Mouse (Mus musculus) spleen, postnatal 14 days (tissue): Measurements from ENCODE around the gene Stom.

Experiments
- DNase-seq, 2 experiments: peaks; one replicate each; pipeline ENCODE4 v3.0.0; 2021 to 2022; ENCODE audit warnings: low spot score in 2 of 2

The Stom gene

DNA sequence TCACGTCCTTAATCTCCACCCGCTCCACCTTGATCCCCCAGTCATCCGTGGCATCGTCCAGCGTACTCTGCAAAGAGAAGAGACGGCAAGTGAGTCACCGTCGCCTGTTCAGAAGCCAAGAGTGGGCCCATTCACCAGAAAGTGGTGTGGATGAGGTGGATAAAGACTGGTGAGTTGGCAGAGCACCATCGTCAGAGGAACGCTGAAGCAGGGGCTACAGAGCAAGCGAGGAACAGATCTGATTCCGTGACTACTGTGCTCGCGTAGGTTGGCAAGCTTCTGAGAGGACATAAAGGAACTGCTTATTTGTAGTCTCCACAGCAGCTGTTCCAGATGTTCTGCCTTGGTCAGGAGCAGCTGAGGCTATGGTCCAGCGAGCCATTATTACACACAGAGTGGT, 16.4 kb downstream of the Stom start:
- DNase-seq, result no peak

DNA sequence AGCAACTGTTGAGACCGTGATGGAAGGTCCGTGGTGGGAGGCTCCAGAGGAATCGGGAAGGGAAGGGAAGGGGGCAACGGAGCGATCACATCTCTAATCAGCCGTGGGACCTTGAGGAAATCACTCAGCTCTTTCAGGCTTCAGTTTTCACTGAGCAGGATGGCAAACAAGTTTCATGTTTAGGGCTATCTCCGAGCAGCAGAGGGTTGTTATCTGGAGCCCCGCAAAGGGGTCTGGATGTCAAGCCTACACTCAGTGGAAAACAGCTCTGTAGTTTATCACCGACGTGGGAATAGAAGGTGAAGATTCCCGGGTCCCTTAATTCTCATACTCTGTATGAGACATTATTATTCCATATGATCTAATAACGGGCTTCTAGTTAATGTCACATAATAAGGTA, 18.4 kb downstream of the Stom start:
- no peak for DNase-seq

DNA sequence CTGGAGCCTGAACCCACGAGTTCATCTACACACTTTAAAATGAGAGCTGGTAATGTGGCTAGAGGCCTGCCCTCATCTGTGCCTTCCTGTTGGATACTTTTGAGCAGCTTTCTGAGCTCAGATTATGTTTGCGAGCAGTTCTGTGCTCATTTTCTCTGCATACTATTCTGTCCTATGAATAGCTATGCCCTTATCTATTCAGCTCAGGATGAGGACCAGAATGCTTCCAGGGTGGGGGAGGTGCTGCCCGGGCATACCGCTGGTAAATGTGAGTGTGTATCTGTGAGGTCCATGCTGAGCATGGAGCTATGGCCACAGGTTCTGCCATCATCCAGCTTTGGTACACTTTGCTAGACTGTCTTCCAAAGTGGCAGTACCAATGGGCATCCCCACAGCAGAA, 19.2 kb downstream of the Stom start:
- DNase-seq, result no peak

DNA sequence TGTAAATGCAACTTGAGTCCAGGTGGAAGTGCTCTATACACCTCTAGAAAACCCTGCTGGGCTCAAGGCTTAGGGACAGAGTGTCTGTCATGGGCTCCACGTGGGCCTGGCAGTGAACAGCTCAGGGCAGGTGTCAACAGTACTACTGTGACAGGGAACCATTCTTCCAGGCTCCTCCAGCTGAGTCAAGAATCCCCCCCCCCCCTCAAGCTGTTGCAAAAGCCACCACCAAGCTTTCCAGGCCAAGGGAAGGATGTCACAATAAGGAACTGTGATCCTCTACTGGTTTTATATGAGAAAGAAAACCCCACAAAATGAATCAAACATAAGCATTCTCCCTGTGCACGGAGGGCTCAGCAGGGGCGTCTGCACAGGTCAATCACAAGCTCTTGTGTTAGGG, 22.5 kb downstream of the Stom start:
- no peak for DNase-seq

DNA sequence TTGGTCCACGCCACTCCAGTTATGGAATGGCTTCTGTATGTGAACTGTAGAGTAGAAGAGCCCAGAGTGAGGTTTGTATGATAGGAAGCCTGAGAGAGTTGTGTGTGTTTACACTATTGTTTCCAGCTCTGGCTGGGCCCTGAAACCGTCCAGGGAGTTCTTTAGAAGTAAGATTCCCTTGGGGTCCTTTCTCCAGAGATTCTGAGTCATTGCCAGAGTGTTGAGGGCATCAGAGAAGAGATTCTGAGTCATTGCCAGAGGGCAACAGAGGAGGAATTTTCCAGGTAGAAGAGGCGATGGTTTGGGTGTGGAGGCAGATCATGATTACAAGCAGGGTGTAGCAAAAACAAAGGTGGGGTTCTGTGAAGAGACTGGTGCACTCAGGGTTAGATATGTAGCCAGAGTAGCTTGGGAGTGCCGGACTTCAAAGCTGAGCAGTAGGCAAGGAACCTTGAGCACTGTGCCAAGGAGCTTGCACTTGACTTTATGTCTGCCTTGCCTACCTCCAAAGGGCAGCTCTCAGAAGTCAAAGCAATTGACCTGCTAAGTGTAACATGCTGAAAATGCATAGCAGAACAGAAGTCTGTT, 26.8 kb downstream of the Stom start:
- DNase-seq, result no peak

DNA sequence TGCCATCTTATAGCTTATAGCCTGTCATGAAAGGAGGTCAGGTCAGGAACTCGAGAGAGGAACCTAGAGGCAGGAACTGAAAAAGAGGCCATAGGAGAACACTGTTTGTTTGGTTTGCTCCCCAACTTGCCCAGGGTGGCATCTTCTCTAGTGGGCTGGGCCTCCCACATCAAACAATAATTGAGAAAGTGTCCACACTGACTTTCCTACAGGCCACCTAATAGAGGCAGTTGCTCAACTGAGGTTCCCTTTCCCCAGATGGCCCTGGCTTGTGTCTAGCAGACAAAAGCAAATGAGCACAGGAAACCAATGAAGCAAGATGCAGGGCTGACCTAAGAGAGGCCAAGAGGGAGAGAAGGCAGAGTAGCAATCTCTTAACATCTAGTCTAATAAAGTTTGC, 28.6 kb downstream of the Stom start:
- DNase-seq, result no peak

DNA sequence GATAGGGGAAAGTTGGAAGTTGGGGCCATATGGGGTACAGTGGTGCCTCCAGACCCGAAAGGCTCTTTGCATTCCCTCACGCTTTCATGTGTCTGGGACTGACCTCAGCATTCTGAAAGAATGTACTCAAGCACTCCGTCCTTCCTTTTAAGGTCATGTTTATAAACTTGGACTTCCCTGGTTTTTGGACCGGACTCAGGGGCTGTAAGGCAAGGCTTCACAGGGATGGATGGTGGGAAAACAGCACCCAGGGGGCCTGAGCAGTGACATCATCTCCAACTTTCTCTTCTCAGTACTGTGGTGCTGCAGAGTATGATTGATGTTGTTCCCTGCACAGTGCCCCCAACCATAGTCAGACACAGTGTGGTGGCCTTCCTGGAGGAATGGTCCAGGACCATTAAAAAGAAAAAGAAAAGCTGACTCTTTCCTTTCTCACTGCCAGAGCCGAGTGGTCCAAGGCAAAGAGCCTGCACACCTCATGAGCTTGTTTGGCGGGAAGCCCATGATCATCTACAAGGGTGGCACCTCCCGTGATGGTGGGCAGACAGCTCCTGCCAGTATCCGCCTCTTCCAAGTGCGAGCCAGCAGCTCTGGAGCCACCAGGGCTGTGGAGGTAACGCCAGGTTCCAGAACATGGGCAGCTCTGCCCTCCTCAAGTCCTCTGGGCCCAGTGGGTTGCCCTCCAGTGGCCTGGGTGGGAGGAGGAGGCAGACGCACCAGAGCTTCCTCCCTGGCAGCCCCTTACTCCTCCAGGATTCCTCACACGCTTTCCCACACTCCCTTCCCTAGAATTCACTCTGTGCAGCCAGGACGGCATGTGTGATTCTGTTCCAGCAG, 34.5 kb downstream of the Stom start:
- DNase-seq, result no peak

DNA sequence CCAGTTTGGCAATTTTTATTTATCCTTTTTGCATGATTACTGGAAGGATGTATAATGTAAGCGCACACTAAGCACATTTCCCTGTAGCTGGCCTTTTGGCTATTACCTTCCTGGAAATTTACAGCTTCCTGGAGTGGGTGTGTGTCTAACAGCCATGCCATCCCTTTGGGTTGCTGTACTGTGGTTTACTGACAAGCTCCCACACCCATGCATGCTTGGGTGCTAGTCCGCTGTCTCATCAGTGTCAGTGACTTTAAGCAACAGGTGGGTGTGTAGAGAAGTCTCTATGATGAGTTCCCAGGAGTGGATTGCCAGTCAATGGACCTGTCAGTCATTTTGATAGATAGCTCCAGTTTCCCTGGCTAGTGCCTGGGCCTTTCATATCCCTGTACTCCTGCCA, 37.3 kb downstream of the Stom start:
- no peak for DNase-seq

DNA sequence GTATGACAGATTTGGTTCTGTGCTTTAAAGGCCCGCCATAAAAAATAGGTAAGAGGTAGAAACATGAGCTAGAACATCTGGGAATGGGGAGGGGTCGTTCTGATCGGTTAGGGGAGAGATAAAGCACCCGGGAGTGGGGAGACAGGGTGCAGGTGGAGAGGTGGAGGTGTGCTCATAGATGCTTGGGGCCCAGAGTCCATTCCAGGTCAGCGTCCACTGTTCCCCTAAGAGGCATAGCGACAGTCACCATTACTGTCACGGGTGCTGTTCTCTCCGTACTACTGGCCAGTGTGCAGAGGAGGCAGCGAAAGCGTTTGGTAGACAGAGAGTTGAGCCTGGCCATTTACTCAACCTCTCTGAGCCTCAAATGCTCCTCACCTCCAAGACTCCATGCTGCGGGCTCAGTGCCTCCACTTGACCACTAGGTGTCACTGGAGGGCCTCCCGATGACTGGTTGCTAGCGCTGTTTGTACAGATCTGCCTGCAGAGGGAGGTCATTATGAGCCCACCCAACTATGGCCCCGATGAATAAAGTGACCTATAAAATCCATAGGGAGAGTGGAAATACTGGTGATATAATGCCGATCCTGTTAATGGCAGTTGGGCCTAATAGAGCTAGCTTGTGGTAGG, 39.0 kb downstream of the Stom start:
- DNase-seq, result peak; percentile 68 to 80

DNA sequence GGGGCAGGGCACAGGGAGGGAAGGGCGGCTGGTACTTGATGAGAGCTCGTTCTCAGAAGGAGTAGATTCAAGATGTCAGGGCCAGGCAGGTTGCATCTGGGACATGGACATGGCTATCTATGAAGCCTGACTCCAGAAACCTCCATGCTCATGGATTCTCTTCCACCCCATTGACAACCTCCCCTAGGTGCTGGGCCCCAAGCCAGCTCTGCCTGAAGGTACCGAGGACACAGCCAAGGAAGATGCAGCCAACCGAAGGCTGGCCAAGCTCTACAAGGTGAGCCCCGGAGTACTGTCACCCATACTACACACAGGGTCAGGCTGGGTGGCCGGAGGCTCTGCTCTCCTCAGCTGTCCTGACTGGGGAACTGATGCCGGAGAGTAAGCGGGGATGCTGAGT, 43.5 kb downstream of the Stom start:
- DNase-seq, result no peak

DNA sequence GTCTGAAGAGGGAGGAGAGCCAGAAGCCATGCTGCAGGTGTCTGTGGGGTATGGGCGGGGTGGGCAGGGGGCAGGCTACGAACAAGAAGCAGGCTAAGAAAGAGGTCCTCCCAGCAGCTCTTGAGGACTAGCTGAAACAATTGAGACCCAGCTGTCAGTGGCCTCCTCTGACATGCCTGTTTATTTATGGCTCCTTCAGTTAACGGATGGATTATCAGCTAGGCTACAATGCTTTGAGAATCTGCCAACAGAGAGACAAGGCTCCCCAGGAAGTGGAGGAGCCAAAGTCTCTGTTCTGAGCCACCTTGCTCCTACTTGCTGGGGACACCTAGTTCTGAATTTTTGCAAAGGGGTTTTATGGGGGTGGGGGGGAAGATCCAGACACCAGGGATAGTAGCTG, 44.1 kb downstream of the Stom start:
- no peak for DNase-seq

DNA sequence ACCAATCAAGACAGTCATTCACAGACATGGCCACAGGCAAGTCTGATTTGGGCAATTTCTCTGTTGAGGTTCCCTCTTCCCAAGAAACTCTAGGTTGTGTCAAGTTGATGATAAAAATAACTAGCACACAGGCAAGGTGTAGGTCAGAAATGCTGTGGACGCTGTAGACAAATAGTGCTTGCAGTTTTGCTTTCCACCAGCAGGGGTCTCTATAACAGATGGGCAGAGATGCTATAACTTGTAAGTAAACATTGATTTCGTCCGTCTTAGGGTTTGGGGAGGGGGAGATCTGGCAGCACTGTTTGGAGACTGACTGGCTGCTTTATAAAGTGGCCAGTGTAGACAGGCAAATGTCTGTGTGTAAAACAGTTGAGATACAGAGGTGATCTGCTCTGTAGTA, 44.9 kb downstream of the Stom start:
- DNase-seq, result peak; percentile 30 to 65

DNA sequence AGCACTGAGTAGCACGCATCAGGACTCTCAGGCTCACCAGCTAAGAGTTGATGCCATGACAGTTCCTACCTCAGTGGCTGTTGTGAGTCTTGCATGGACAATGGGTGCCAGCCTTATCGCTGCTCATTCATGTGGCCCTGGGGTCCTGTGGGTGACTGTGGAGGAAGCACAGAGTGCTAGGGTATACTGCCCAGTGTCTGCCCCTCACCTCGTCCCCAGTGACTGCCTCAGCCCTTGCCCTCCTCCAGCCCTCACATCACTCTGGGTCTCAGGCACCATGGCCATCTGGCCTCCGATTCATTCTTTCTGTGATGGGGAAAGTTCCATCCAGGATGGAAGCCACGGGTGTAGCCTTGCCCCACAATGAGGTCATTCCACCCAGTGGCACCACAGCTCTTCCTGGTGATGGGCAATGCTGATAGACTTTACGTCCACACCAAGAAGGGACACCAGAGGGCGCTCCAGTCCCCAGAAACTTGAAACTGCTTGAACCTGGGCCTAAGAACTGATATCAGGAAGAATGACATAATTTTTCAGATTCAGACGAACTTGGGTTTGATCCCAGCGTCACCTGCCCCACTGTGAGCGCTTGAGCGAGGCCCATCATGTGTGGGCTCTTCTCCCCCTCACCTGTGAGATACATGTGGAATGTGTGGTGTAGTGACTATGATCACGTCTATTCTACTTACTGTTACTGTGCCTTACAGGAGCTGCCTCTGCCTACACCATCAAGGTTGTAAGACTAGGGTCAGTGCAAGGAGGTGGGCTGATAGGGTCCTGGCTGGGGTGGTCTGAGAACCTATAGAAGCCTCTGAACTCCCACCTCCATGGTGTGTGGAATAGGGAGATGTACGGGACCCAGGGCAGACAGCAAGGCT, 47.8 kb downstream of the Stom start:
- peak; percentile 64 to 79 for DNase-seq

DNA sequence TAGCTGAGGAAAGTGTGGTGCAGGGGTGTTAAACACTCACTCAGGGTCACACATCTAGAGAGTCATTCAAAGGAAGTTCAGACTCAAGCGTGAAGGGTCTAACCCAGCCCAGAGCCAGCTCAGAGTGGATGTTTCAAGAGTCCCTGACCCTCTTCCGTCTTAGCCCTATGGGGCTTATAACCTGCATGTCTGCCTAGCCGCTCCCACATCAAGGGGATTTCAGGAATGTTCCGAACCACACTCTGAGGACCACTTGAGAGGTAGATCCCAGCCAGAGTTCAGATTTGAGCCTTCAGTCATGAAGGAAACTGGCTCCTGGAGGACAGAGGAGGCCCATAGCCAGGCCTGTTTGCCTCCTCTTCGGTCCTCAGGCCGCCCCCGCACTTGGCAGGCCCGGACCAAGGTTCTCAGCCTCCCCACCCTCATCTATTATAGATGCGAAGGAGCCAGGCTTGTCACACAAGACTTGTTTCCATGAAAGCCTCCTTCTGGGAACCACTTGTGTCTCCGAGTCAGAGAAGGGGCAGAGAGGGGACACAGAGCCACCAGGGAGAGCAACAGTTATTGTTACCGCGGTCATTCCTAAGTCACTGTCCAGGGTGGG, 49.7 kb downstream of the Stom start:
- no peak for DNase-seq

DNA sequence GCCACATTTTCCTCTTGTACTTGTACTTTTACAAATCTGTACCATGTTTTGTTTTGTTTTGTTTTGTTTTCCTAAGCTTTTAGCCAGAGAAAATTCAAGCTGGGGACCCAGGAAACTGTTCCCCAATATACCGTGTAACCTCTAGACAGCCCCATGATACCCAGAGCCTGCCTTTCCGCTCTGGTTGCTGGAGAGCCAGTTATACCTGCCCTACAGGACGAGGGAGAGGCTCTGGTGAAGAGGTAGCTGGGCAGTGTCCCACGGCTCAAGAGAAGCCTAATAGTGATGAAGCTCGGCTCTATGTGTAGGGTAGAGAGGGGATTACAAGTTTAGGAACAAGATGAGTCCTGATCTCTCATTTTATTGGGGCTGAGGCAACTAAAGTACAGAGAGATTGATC, 51.6 kb downstream of the Stom start:
- DNase-seq, result no peak

DNA sequence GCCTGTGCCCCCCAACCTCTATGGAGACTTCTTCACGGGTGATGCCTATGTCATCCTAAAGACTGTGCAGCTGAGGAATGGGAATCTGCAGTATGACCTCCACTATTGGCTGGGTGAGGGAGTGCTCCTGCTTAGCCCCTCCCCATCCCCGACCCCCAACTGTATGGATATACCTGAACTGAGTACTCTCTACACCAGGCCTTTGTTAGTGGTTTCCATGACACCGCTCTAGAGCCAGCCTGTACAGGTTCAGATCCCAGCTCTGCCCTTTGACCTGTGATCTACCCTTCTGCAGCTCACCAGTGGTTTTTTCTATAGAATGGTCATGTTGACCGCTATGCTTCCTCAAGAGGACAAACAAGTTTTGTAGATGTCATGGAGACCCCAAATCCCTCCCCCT, 52.8 kb downstream of the Stom start:
- no peak for DNase-seq

DNA sequence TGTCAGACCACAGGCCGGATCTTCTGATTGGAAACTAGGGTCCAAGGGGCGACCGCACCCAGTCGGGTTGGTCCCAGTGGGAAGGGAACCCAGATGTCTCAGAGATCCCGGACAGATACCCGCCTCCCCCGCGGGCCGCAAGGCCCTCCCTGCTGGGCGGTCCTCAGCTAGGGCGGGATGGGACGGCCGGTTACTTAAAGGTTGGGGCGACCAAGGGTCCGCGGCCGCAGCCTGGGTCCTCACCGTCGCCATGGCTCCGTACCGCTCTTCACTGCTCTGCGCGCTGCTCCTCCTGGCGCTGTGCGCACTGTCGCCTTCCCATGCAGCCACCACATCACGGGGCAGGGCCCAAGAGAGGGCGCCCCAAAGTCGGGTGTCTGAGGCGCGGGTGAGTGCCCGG, 54.6 kb downstream of the Stom start:
- no peak for DNase-seq

DNA sequence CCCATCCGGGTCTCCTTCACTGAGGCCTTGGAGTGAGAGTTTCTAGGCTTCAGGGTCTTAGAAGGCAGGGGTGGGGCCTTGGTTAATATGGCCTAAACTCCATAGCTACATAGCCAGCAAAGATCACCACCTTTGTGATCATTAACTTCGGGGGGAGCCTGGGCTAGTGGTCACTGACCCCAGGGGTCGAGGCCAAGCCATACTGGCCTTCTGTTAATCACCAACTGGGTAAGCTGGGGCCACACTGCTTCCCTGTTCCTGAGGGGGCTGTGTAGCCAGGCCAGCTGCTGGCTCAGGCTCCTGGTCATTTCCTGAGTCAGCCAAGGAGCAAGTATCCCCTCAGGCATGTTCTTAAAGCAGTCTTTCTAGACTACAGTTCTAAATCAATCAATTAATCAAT, 56.8 kb downstream of the Stom start:
- no peak for DNase-seq

DNA sequence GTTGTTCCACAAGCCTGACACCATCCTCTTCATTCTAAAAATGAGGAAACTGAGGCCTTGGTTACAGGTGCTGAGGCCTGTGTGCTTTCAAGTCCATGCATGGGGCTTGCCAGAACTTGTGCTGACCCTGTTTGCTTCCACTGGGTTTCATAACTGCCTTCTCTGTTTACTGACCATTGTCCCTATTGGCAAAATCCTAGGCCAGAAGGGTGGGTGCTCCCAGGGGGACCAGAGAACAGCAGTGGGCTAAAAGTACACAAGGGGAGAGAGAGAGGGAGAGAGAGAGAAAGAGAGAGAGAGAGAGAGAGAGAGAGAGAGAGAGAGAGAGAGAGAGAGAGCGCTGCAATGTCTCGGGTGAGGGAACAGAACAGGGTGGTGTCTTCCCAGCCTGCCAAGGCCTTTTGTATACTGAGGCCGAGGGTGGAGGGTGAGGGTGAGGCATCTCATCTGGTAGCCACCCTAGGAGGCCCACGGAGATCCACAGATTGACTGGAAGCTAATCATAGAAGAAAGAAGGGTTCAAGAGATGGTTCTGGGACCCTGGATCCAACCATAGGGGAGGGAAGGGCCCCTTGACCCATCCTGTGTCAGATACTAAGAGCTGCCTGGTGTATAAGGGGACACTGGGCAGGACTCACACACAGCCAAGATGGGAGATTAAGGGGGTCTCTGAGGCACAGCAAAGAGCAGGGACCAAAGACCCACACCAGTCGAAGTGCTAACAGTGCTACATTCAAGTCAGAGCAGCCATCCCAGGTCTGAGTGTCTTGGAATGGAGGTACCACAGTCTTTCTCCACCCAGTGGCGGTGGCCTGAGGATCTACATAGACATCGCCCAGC, 58.2 kb downstream of the Stom start:
- no peak for DNase-seq

DNA sequence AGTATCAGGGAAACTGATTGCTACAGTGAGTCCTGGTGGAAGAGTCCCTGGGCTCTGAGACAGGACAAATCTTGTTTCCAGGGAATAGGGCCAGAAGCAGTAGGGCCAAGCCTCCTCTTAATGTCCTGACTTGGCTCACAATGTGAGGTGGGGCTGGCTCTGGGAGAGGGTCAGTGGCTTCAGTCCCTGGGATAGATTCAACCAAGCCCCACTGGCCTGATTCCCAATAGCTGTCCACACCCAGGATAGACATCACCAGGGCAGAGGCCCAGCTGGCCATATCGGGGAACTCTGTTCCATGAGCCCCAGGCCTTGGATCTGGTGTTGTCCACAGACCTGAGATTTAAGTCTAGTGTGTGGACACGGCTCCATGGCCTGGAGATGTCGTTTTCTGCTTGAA, 59.1 kb downstream of the Stom start:
- no peak for DNase-seq

DNA sequence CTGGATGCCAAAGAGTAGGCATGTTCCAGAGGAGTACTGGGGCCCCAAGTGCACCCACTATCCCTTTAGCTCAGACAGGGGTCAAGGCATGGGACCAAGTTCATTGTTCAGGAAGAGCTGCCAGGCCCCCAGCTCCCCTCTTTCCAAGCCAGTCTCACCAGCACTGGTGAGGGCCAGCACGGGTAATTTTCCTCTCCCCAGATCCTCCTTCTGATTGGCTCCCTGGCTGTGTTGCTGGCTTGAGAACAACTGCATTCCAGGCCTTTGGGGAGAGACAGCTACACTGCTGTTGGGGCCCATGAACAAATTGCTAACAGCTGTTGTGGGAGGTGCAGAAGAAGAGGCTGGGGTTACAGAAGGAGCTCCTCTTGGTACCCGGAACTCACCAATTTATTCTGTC, 63.2 kb downstream of the Stom start:
- DNase-seq, result no peak
